Mouse (Mus musculus) heart, embryonic 14.5 days (tissue): ENCODE measurements at regions not wholly inside any gene's neighbourhood (a gene's known extent, or its start where the extent isn't known, plus 50 kb on each side); places are given as distances from the start of the nearest gene placed in this dataset.

ENCODE experiments used
- ATAC-seq: fragments of 200-750 bp; cut with Nextera tagmentation; 2 replicates; pipeline ENCODE4 v1.8.0; 2017; ENCODE audit warnings: low read depth, moderate TSS enrichment; ENCODE audit not compliant: insufficient number of reproducible peaks, insufficient read depth, low FRiP score
- H3K27ac ChIP-seq, 2 experiments: fragments of 200-500 bp in 1 of 2; fragments of 300-500 bp in 1 of 2; sonication (generic) in 1 of 2; replicated peaks in 1 of 2; 2 replicates each; pipeline ENCODE4 v1.5.1; 2012 to 2014; ENCODE audit warnings: low read depth in 2 of 2, low read length in 2 of 2, control low read depth in 1 of 2, mild to moderate bottlenecking in 1 of 2, mixed read lengths in 1 of 2; ENCODE audit not compliant: control insufficient read depth in 1 of 2, insufficient read depth in 1 of 2
- H3K27me3 ChIP-seq: fragments of 300-500 bp; sonication (generic); 2 replicates; pipeline ENCODE4 v1.6.1; 2014; ENCODE audit warnings: mild to moderate bottlenecking, low read length, control low read depth; ENCODE audit not compliant: control insufficient read depth, insufficient read depth
- H3K36me3 ChIP-seq: fragments of 300-500 bp; sonication (generic); 2 replicates; pipeline ENCODE4 v1.6.1; 2014; ENCODE audit warnings: mild to moderate bottlenecking, control low read depth, low read length, mixed read lengths; ENCODE audit not compliant: control insufficient read depth, insufficient read depth
- H3K4me1 ChIP-seq, 2 experiments: fragments of 200-500 bp in 1 of 2; fragments of 300-500 bp in 1 of 2; sonication (generic) in 1 of 2; 2 replicates each; pipeline ENCODE4 v1.6.1; 2012 to 2014; ENCODE audit warnings: low read length in 2 of 2, control low read depth in 1 of 2, mixed read lengths in 1 of 2; ENCODE audit not compliant: control insufficient read depth in 2 of 2, insufficient read depth in 2 of 2
- H3K4me2 ChIP-seq: fragments of 300-500 bp; sonication (generic); 2 replicates; pipeline ENCODE4 v1.6.1; 2014; ENCODE audit warnings: mild to moderate bottlenecking, low read length
- H3K4me3 ChIP-seq, 2 experiments: fragments of 200-500 bp in 1 of 2; fragments of 300-500 bp in 1 of 2; sonication (generic) in 1 of 2; 2 replicates each; pipeline ENCODE4 v1.5.1; 2012 to 2014; ENCODE audit warnings: low read length in 2 of 2, mild to moderate bottlenecking in 2 of 2, control low read depth in 1 of 2, low read depth in 1 of 2, moderate library complexity in 1 of 2; ENCODE audit not compliant: control insufficient read depth in 1 of 2, insufficient read depth in 1 of 2
- H3K9ac ChIP-seq: fragments of 300-500 bp; sonication (generic); 2 replicates; pipeline ENCODE4 v1.6.1; 2014; ENCODE audit warnings: mild to moderate bottlenecking, low read length
- H3K9me3 ChIP-seq: fragments of 300-500 bp; sonication (generic); 2 replicates; pipeline ENCODE4 v1.6.1; 2016; ENCODE audit warnings: low read length, control low read depth; ENCODE audit not compliant: control insufficient read depth
- WGBS: fragments of 180-500 bp; shearing (Covaris S2); extraction: QIAGEN DNeasy Blood & Tissue Kit; methylation state at CpG from one replicate; pipeline ENCODE4 v1.1.7; 2014; 5-methylcytosine and 5-hydroxymethylcytosine counted together

- H3K36me3 ChIP-seq: no peaks in the 10 kb centered on the region
- no peak for ATAC-seq
- 78% methylated on average over 15 of the region's 15 CpGs for WGBS
- no peaks in the 10 kb centered on the region for H3K27me3 ChIP-seq
- no peak overlapping the region for H3K9ac ChIP-seq
- no peak overlapping the region for H3K4me2 ChIP-seq
- no peaks in the 10 kb centered on the region for H3K9me3 ChIP-seq
- no peak overlapping the region for H3K4me3 ChIP-seq
- H3K27ac ChIP-seq: no peak overlapping the region
- no peaks in the 10 kb centered on the region for H3K4me1 ChIP-seq
Measured at GRCm38 (mm10) chr16:77885060-77885679, 283.3 kb upstream of the Gm11146 start.

- WGBS: 91% methylated on average over 9 of the region's 9 CpGs
- H3K27ac ChIP-seq: no peak overlapping the region
- ATAC-seq: no peak
Measured at GRCm38 (mm10) chr16:77884495-77884894, 282.6 kb upstream of the Gm11146 start.

DNA sequence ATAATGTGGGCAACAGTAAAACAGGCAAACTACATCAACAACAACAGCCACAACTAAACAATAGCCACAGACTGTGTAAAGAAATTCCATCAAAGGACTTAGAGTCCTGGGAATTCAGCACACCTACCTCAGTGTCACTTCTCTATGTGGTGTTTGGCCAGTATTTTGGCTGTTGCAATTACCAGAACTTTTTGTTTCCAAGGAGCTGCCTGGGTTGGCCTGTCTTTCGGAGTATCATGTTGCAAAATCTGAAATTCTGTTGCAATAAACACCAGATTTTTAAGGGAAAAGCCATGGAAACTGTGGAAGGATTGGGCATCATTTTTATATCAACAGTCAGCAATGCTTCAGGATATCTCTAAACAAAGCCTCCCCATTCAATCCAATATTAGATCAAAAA lies 275.1 kb upstream of the Gm11146 start:
- Histone ChIP-seq H3K27me3 (no peaks in the 10 kb centered on the region), H3K36me3 (no peaks in the 10 kb centered on the region), H3K9me3 (no peaks in the 10 kb centered on the region), H3K4me1 (no peaks in the 10 kb centered on the region), H3K9ac (no peak overlapping the region), H3K27ac (no peak overlapping the region), H3K4me2 (no peak overlapping the region), H3K4me3 (no peak overlapping the region)
- 68% methylated on average over 1 of the region's 1 CpGs for WGBS
- ATAC-seq: no peak

More at GRCm38 (mm10) chr16:77884495-77884894, 282.6 kb upstream of the Gm11146 start:
- Histone ChIP-seq H3K4me1 (no peaks in the 10 kb centered on the region), H3K4me3 (no peak overlapping the region), H3K9me3 (no peaks in the 10 kb centered on the region), H3K4me2 (no peak overlapping the region), H3K27me3 (no peaks in the 10 kb centered on the region), H3K9ac (no peak overlapping the region), H3K36me3 (no peaks in the 10 kb centered on the region)

DNA sequence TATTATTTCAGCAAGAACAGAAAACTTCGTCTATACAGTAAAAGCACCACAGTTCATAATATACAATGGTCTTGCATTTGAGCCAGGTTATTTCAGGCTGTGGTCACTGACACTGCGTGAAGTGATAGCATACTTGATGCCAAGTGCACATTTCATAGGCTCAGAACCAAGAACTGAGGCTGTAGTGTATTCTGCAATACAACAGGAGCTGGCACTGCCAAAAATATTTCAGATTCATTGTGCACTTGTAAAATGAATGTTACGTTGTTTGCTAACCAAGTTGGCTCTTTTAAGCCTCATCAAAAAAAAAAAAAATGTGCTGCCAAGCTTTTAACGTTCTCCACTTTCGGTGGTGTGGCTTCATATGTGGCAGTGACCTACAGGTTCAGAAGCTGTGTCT lies 261.4 kb upstream of the Gm11146 start:
- Histone ChIP-seq H3K9ac (no peak overlapping the region), H3K27ac (no peak overlapping the region), H3K9me3 (no peaks in the 10 kb centered on the region), H3K27me3 (no peaks in the 10 kb centered on the region), H3K4me2 (no peak overlapping the region), H3K36me3 (no peaks in the 10 kb centered on the region), H3K4me1 (no peaks in the 10 kb centered on the region), H3K4me3 (no peak overlapping the region)
- no peak for ATAC-seq
- WGBS: 72% methylated on average over 5 of the region's 5 CpGs

DNA sequence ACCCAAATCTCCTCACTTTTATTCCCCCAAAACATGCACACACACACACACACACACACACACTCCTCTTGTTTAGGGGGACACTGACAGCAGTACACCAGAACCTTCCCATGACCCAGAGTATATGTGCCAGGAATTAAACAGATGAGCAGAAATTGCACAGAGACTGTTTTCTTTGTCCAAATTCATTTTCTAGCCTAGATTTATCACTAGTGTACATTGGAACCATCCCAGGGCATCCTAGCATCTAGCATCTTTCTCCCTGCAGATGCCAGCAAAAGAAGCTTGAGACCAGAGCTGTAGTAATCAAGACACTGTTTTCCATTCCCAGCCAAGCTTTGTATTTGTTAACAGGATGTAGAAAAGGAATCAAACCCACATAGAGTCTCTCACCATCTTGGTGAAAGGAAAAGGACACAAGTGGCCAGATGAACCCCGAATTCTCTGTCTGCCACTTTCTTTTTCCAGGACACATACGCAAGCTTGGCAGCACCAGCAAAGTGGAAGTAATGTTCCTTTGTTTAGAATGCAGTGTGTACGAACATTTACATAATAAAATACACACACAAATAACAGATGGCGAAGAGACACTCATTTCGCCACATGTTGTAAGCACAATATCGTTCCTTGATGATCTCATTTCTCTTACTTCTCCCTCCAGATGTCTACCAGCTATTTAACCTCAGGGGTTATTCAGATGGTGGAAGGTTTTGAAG lies 250.3 kb upstream of the Gm11146 start:
- H3K36me3 ChIP-seq: no peaks in the 10 kb centered on the region
- no peak overlapping the region for H3K4me3 ChIP-seq
- H3K4me1 ChIP-seq: no peaks in the 10 kb centered on the region
- WGBS: 84% methylated on average over 6 of the region's 6 CpGs
- no peak for ATAC-seq
- H3K27me3 ChIP-seq: no peaks in the 10 kb centered on the region
- H3K27ac ChIP-seq: no peak overlapping the region
- H3K4me2 ChIP-seq: no peak overlapping the region
- H3K9ac ChIP-seq: no peak overlapping the region
- no peaks in the 10 kb centered on the region for H3K9me3 ChIP-seq

GRCm38 (mm10) chr16:77851206-77852065 lies 249.5 kb upstream of the Gm11146 start:
- H3K27me3 ChIP-seq: no peaks in the 10 kb centered on the region
- no peaks in the 10 kb centered on the region for H3K36me3 ChIP-seq
- no peak overlapping the region for H3K27ac ChIP-seq
- WGBS: 77% methylated on average over 13 of the region's 13 CpGs
- ATAC-seq: no peak
- no peak overlapping the region for H3K4me2 ChIP-seq
- H3K4me1 ChIP-seq: no peaks in the 10 kb centered on the region
- H3K9me3 ChIP-seq: no peaks in the 10 kb centered on the region
- no peak overlapping the region for H3K4me3 ChIP-seq
- no peak overlapping the region for H3K9ac ChIP-seq

- Histone ChIP-seq H3K9ac (no peak overlapping the region), H3K9me3 (no peaks in the 10 kb centered on the region), H3K27ac (no peak overlapping the region), H3K4me3 (no peak overlapping the region), H3K4me2 (no peak overlapping the region), H3K27me3 (no peaks in the 10 kb centered on the region), H3K36me3 (no peaks in the 10 kb centered on the region), H3K4me1 (no peaks in the 10 kb centered on the region)
- 75% methylated on average over 2 of the region's 2 CpGs for WGBS
- no peak for ATAC-seq
Measured at GRCm38 (mm10) chr16:77835767-77836166, 233.9 kb upstream of the Gm11146 start.
